Mouse (Mus musculus): Measurements from ENCODE around the gene Gpd1.
A peak's percentile ranks its signal among the peaks of the same experiment; 100 is the strongest.
"Not testable (repeated sequence)": the region's sequence is repeated elsewhere in the genome, so short reads cannot be mapped to it uniquely, and the experiment has no call there.

Gene Gpd1

GRCm38 (mm10) chr15:99718461-99719021, 1.2 kb downstream of the Gpd1 start:
- no peak for DNase-seq (ENCODE audit: low read depth in 1 of 2, low spot score in 2 of 2)

GRCm38 (mm10) chr15:99719865-99720264, 2.5 kb downstream of the Gpd1 start:
- no peak for DNase-seq (ENCODE audit: low read depth in 1 of 2, low spot score in 2 of 2)

- no peak for DNase-seq (ENCODE audit: low read depth in 1 of 2, low spot score in 2 of 2)
These were observed 4.8 kb downstream of the Gpd1 start for GRCm38 (mm10) chr15:99721921-99722743.

GRCm38 (mm10) chr15:99723120-99723514, 5.8 kb downstream of the Gpd1 start:
- DNase-seq (ENCODE audit: low read depth in 1 of 2, low spot score in 2 of 2): no peak

- DNase-seq (ENCODE audit: low read depth in 1 of 2, low spot score in 2 of 2): peak in 1 of 2 experiments; percentile 23
These were observed 6.4 kb downstream of the Gpd1 start for GRCm38 (mm10) chr15:99723515-99724291.

GRCm38 (mm10) chr15:99724292-99725021, 7.1 kb downstream of the Gpd1 start:
- no peak for DNase-seq (ENCODE audit: low read depth in 1 of 2, low spot score in 2 of 2)

GRCm38 (mm10) chr15:99725341-99726155, 8.2 kb downstream of the Gpd1 start, which contains the start of gene Cox14:
Gene Cox14 (plus strand): TSS chr15:99725618.
- DNase-seq (ENCODE audit: low read depth in 1 of 2, low spot score in 2 of 2): peak; percentile 91 to 94

- no peak for DNase-seq (ENCODE audit: low read depth in 1 of 2, low spot score in 2 of 2)
These were observed 9.2 kb downstream of the Gpd1 start for GRCm38 (mm10) chr15:99726549-99726948.

GRCm38 (mm10) chr15:99727039-99727438, 9.7 kb downstream of the Gpd1 start:
- DNase-seq (ENCODE audit: low read depth in 1 of 2, low spot score in 2 of 2): not testable (repeated sequence)

- no peak for DNase-seq (ENCODE audit: low read depth in 1 of 2, low spot score in 2 of 2)
These were observed 10.2 kb downstream of the Gpd1 start for GRCm38 (mm10) chr15:99727525-99727924.

GRCm38 (mm10) chr15:99728211-99728610, 10.9 kb downstream of the Gpd1 start:
- no peak for DNase-seq (ENCODE audit: low read depth in 1 of 2, low spot score in 2 of 2)

GRCm38 (mm10) chr15:99729056-99729783, 11.9 kb downstream of the Gpd1 start:
- DNase-seq (ENCODE audit: low read depth in 1 of 2, low spot score in 2 of 2): no peak

GRCm38 (mm10) chr15:99731167-99731566, 13.9 kb downstream of the Gpd1 start:
- DNase-seq (ENCODE audit: low read depth in 1 of 2, low spot score in 2 of 2): no peak

GRCm38 (mm10) chr15:99731678-99732077, 14.4 kb downstream of the Gpd1 start:
- no peak for DNase-seq (ENCODE audit: low read depth in 1 of 2, low spot score in 2 of 2)

- DNase-seq (ENCODE audit: low read depth in 1 of 2, low spot score in 2 of 2): no peak
These were observed 15.9 kb downstream of the Gpd1 start for GRCm38 (mm10) chr15:99733186-99733585.

GRCm38 (mm10) chr15:99735631-99736030, 18.3 kb downstream of the Gpd1 start:
- peak; percentile 100 for DNase-seq (ENCODE audit: low read depth in 1 of 2, low spot score in 2 of 2)

- DNase-seq (ENCODE audit: low read depth in 1 of 2, low spot score in 2 of 2): no peak
These were observed 19.4 kb downstream of the Gpd1 start for GRCm38 (mm10) chr15:99736675-99737074.

GRCm38 (mm10) chr15:99740229-99740628, 22.9 kb downstream of the Gpd1 start:
- no peak for DNase-seq (ENCODE audit: low read depth in 1 of 2, low spot score in 2 of 2)

GRCm38 (mm10) chr15:99754204-99754603, 36.9 kb downstream of the Gpd1 start:
- no peak for DNase-seq (ENCODE audit: low read depth in 1 of 2, low spot score in 2 of 2)

- no peak for DNase-seq (ENCODE audit: low read depth in 1 of 2, low spot score in 2 of 2)
These were observed 50.2 kb downstream of the Gpd1 start for GRCm38 (mm10) chr15:99767467-99767866.

Measured in monocyte, adult 2 months (primary cell).